Mouse (Mus musculus) limb, embryonic 10.5 days (tissue): ENCODE data around the gene Unc45b. TPM values are rescaled to one million over a fixed set of nuclear protein-coding genes. Genes with fewer than 3 reads are reported as not detected.

Experiments used
- microRNA-seq: library from miRNA; unstranded; fragments of <30 nt; microRNA quantifications from one replicate; pipeline ENCODE4, GENCODE M21; 2017
- polyA plus RNA-seq: library from polyadenylated mRNA; unstranded; fragments of >200 nt; fragmentation: Nextera tagmentation; extraction: Ambion mirVana; gene quantifications from 2 replicates; pipeline ENCODE4 v1.2.1, GENCODE M21; 2016

Unc45b gene
- polyA plus RNA-seq, 1 experiment from 2014 or later, result 1.4 TPM

Small RNA genes within 50 kb of the gene (microRNA-seq; reads per million reads assigned to microRNA genes)
- not detected for gene Mir7679

Other genes starting within 250 kb of the Unc45b start
- 0.16 and 0.23 TPM in 2 replicates for gene Cct6b, start 146.2 kb upstream of the Unc45b start, polyA plus RNA-seq
- 37.4 and 39.8 TPM in 2 replicates for gene Zfp830, start 146.2 kb upstream of the Unc45b start, polyA plus RNA-seq
- gene Lig3, start 129.4 kb upstream of the Unc45b start, polyA plus RNA-seq, result 46.8 and 47.1 TPM in 2 replicates
- 8.6 and 10.6 TPM in 2 replicates for gene Rffl, start 39.3 kb upstream of the Unc45b start, polyA plus RNA-seq
- 12.8 and 13.7 TPM in 2 replicates for gene Rad51d, start 19.9 kb upstream of the Unc45b start, polyA plus RNA-seq
- gene Fndc8, start 18.4 kb upstream of the Unc45b start, polyA plus RNA-seq, result 0.18 and 0.35 TPM in 2 replicates
- gene Nle1, start 2.1 kb upstream of the Unc45b start, polyA plus RNA-seq, result 54.6 and 55.3 TPM in 2 replicates
- gene Slfn5, start 40.8 kb downstream of the Unc45b start, polyA plus RNA-seq, result 0.31 and 0.46 TPM in 2 replicates
- gene Slfn9, start 81.3 kb downstream of the Unc45b start, polyA plus RNA-seq, result 10.1 and 15.1 TPM in 2 replicates
- 0.08 and 0.21 TPM in 2 replicates for gene Slfn8, start 110.3 kb downstream of the Unc45b start, polyA plus RNA-seq
- gene Slfn2, start 154.6 kb downstream of the Unc45b start, polyA plus RNA-seq, result 0.34 and 1.2 TPM in 2 replicates
- gene Slfn1, start 206.3 kb downstream of the Unc45b start, polyA plus RNA-seq, result not detected in 2 replicates